Mouse (Mus musculus) hindbrain, embryonic 13.5 days (tissue): ENCODE data around the gene Eme2. TPM values are rescaled to one million over a fixed set of nuclear protein-coding genes. Genes with fewer than 3 reads are reported as not detected.

Source experiments
- ATAC-seq: fragments of 200-750 bp; cut with Nextera tagmentation; 2 replicates; pipeline ENCODE4 v1.8.0; 2017; ENCODE audit warnings: moderate TSS enrichment; ENCODE audit not compliant: low FRiP score
- H3K27ac ChIP-seq: fragments of 300-500 bp; sonication (generic); 2 replicates; pipeline ENCODE4 v1.5.1; 2015; ENCODE audit warnings: inconsistent platforms, mild to moderate bottlenecking, moderate library complexity
- H3K27me3 ChIP-seq: fragments of 300-500 bp; sonication (generic); 2 replicates; pipeline ENCODE4 v1.6.1; 2015; ENCODE audit warnings: mild to moderate bottlenecking, inconsistent platforms
- H3K36me3 ChIP-seq: fragments of 300-500 bp; sonication (generic); 2 replicates; pipeline ENCODE4 v1.6.1; 2015; ENCODE audit warnings: mild to moderate bottlenecking, inconsistent platforms
- H3K4me1 ChIP-seq: fragments of 300-500 bp; sonication (generic); replicated peaks from 2 replicates; pipeline ENCODE4 v1.6.1; 2015; ENCODE audit warnings: inconsistent platforms
- H3K4me2 ChIP-seq: fragments of 300-500 bp; sonication (generic); 2 replicates; pipeline ENCODE4 v1.6.1; 2015; ENCODE audit warnings: inconsistent platforms, mild to moderate bottlenecking, moderate library complexity
- H3K4me3 ChIP-seq: fragments of 300-500 bp; sonication (generic); 2 replicates; pipeline ENCODE4 v1.5.1; 2015; ENCODE audit warnings: mild to moderate bottlenecking, inconsistent platforms
- H3K9ac ChIP-seq: fragments of 300-500 bp; sonication (generic); 2 replicates; pipeline ENCODE4 v1.6.1; 2015; ENCODE audit warnings: mild to moderate bottlenecking, inconsistent platforms
- H3K9me3 ChIP-seq: fragments of 300-500 bp; sonication (generic); 2 replicates; pipeline ENCODE4 v1.6.1; 2016; ENCODE audit warnings: inconsistent platforms
- WGBS: fragments of 180-500 bp; shearing (Covaris S2); methylation state at CpG from one replicate; pipeline ENCODE4 v1.1.7; 2015; 5-methylcytosine and 5-hydroxymethylcytosine counted together
- polyA plus RNA-seq: library from polyadenylated mRNA; unstranded; fragments of >200 nt; fragmentation: Nextera tagmentation; extraction: Ambion mirVana; gene quantifications from 2 replicates; pipeline ENCODE4 v1.2.1, GENCODE M21; 2015

Eme2 gene
- polyA plus RNA-seq, 1 experiment from 2014 or later, result 31.4 TPM

GRCm38 (mm10) chr17:24884391-24884790, 10.5 kb downstream of the Eme2 start:
- 91% methylated on average over 6 of the region's 6 CpGs for WGBS
- Histone ChIP-seq H3K27ac (no peak overlapping the region), H3K4me3 (no peak overlapping the region), H3K36me3 (peaks cover 33% of the 10 kb centered on the region), H3K4me1 (peaks cover 36% of the 10 kb centered on the region), H3K9ac (no peak overlapping the region), H3K9me3 (no peaks in the 10 kb centered on the region), H3K27me3 (no peaks in the 10 kb centered on the region), H3K4me2 (no peak overlapping the region)
- no peak for ATAC-seq

- Histone ChIP-seq H3K27me3 (no peaks in the 10 kb centered on the region), H3K4me2 (no peak overlapping the region), H3K9me3 (no peaks in the 10 kb centered on the region), H3K27ac (no peak overlapping the region), H3K4me3 (no peak overlapping the region), H3K9ac (0 out of 2 replicates have a peak overlapping the region, but pooled peaks have one; percentile 5), H3K4me1 (peaks cover 15% of the 10 kb centered on the region), H3K36me3 (peaks cover 26% of the 10 kb centered on the region)
- no peak for ATAC-seq
- 56% methylated on average over 7 of the region's 7 CpGs for WGBS
Measured at GRCm38 (mm10) chr17:24881738-24882440, 13.0 kb downstream of the Eme2 start.

GRCm38 (mm10) chr17:24878531-24878930, 16.4 kb downstream of the Eme2 start:
- no peak for ATAC-seq
- Histone ChIP-seq H3K9ac (no peak overlapping the region), H3K4me3 (no peak overlapping the region), H3K36me3 (peaks cover 14% of the 10 kb centered on the region), H3K9me3 (no peaks in the 10 kb centered on the region), H3K4me1 (no peaks in the 10 kb centered on the region), H3K27me3 (no peaks in the 10 kb centered on the region), H3K4me2 (no peak overlapping the region), H3K27ac (no peak overlapping the region)
- WGBS, result 75% methylated on average over 8 of the region's 8 CpGs

GRCm38 (mm10) chr17:24878117-24878397, 16.8 kb downstream of the Eme2 start:
- no peak overlapping the region for H3K4me2 ChIP-seq
- no peak overlapping the region for H3K4me3 ChIP-seq
- no peaks in the 10 kb centered on the region for H3K9me3 ChIP-seq
- no peaks in the 10 kb centered on the region for H3K27me3 ChIP-seq
- no peaks in the 10 kb centered on the region for H3K4me1 ChIP-seq
- WGBS, result 37% methylated on average over 5 of the region's 5 CpGs
- no peak overlapping the region for H3K9ac ChIP-seq
- H3K27ac ChIP-seq, result no peak overlapping the region
- ATAC-seq, result no peak
- peaks cover 9% of the 10 kb centered on the region for H3K36me3 ChIP-seq

GRCm38 (mm10) chr17:24877336-24878116, 17.4 kb downstream of the Eme2 start:
- Histone ChIP-seq H3K9me3 (no peaks in the 10 kb centered on the region), H3K27me3 (no peaks in the 10 kb centered on the region), H3K9ac (peak overlapping the region; percentile 43; the same call in 1 of the 2 replicates), H3K4me3 (no peak overlapping the region), H3K36me3 (peaks cover 4% of the 10 kb centered on the region), H3K27ac (no peak overlapping the region), H3K4me1 (no peaks in the 10 kb centered on the region), H3K4me2 (no peak overlapping the region)
- ATAC-seq, result no peak
- 73% methylated on average over 10 of the region's 10 CpGs for WGBS

- Histone ChIP-seq H3K27me3 (no peaks in the 10 kb centered on the region), H3K4me2 (no peak overlapping the region), H3K9ac (no peak overlapping the region), H3K4me1 (no peaks in the 10 kb centered on the region), H3K27ac (no peak overlapping the region), H3K4me3 (no peak overlapping the region), H3K36me3 (no peaks in the 10 kb centered on the region), H3K9me3 (no peaks in the 10 kb centered on the region)
- WGBS, result 85% methylated on average over 8 of the region's 8 CpGs
- ATAC-seq, result no peak
Measured at GRCm38 (mm10) chr17:24874989-24875388, 19.9 kb downstream of the Eme2 start.

GRCm38 (mm10) chr17:24874405-24874745, 20.5 kb downstream of the Eme2 start:
- Histone ChIP-seq H3K4me2 (no peak overlapping the region), H3K9me3 (no peaks in the 10 kb centered on the region), H3K4me3 (no peak overlapping the region), H3K9ac (no peak overlapping the region), H3K27ac (no peak overlapping the region), H3K4me1 (no peaks in the 10 kb centered on the region), H3K27me3 (0 out of 2 replicates have a peak, but pooled peaks cover 3% of the 10 kb centered on the region), H3K36me3 (no peaks in the 10 kb centered on the region)
- WGBS, result 42% methylated on average over 1 of the region's 1 CpGs
- ATAC-seq, result no peak

GRCm38 (mm10) chr17:24873695-24874404, 21.0 kb downstream of the Eme2 start:
- Histone ChIP-seq H3K27me3 (0 out of 2 replicates have a peak, but pooled peaks cover 3% of the 10 kb centered on the region), H3K36me3 (no peaks in the 10 kb centered on the region), H3K4me1 (no peaks in the 10 kb centered on the region), H3K4me2 (no peak overlapping the region), H3K9me3 (no peaks in the 10 kb centered on the region), H3K4me3 (no peak overlapping the region), H3K9ac (no peak overlapping the region), H3K27ac (no peak overlapping the region)
- WGBS, result 52% methylated on average over 4 of the region's 4 CpGs
- no peak for ATAC-seq

GRCm38 (mm10) chr17:24867914-24868313, 27.0 kb downstream of the Eme2 start:
- Histone ChIP-seq H3K4me2 (no peak overlapping the region), H3K4me3 (no peak overlapping the region), H3K36me3 (peaks cover 30% of the 10 kb centered on the region), H3K27me3 (0 out of 2 replicates have a peak, but pooled peaks cover 3% of the 10 kb centered on the region), H3K27ac (no peak overlapping the region), H3K4me1 (no peaks in the 10 kb centered on the region), H3K9ac (no peak overlapping the region), H3K9me3 (no peaks in the 10 kb centered on the region)
- ATAC-seq, result no peak
- WGBS, result 92% methylated on average over 10 of the region's 10 CpGs

GRCm38 (mm10) chr17:24865776-24866175, 29.1 kb downstream of the Eme2 start, which contains the start of gene Igfals:
Gene Igfals, plus strand, starts transcription at chr17:24865997.
- Histone ChIP-seq H3K9ac (peak within 1 kb of the TSS; percentile 35; the same call in 1 of the 2 replicates), H3K4me3 (no peak within 1 kb of the TSS), H3K4me2 (no peak within 1 kb of the TSS), H3K36me3 (peaks cover 51% of the 10 kb centered on the region), H3K4me1 (no peaks in the 10 kb centered on the region), H3K9me3 (no peaks in the 10 kb centered on the region), H3K27ac (no peak within 1 kb of the TSS), H3K27me3 (0 out of 2 replicates have a peak, but pooled peaks cover 3% of the 10 kb centered on the region)
- 87% methylated on average over 8 of the region's 8 CpGs for WGBS
- ATAC-seq, result no peak

- no peak overlapping the region for H3K9ac ChIP-seq
- no peak overlapping the region for H3K4me2 ChIP-seq
- H3K9me3 ChIP-seq, result no peaks in the 10 kb centered on the region
- ATAC-seq, result no peak
- H3K27ac ChIP-seq, result no peak overlapping the region
- H3K4me3 ChIP-seq, result no peak overlapping the region
- 98% methylated on average over 3 of the region's 3 CpGs for WGBS
- H3K36me3 ChIP-seq, result peaks cover 78% of the 10 kb centered on the region
- no peaks in the 10 kb centered on the region for H3K27me3 ChIP-seq
- no peaks in the 10 kb centered on the region for H3K4me1 ChIP-seq
Measured at GRCm38 (mm10) chr17:24861785-24862184, 33.1 kb downstream of the Eme2 start.

GRCm38 (mm10) chr17:24860076-24860475, 34.8 kb downstream of the Eme2 start:
- no peak overlapping the region for H3K4me3 ChIP-seq
- peaks cover 82% of the 10 kb centered on the region for H3K36me3 ChIP-seq
- no peaks in the 10 kb centered on the region for H3K4me1 ChIP-seq
- H3K27me3 ChIP-seq, result no peaks in the 10 kb centered on the region
- 91% methylated on average over 8 of the region's 8 CpGs for WGBS
- no peaks in the 10 kb centered on the region for H3K9me3 ChIP-seq
- H3K27ac ChIP-seq, result no peak overlapping the region
- ATAC-seq, result no peak
- H3K9ac ChIP-seq, result no peak overlapping the region
- no peak overlapping the region for H3K4me2 ChIP-seq
